Mouse (Mus musculus): Measurements from ENCODE around the gene Fbxl20. TPM values are rescaled to one million over a fixed set of nuclear protein-coding genes. Genes with fewer than 3 reads are reported as not detected.
"Not testable (repeated sequence)": the region's sequence is repeated elsewhere in the genome, so short reads cannot be mapped to it uniquely, and the experiment has no call there.

Gene Fbxl20
- polyA plus RNA-seq (2014; fragmentation: Nextera tagmentation; extraction: Ambion mirVana): 22.3 and 29.6 TPM in 2 replicates

DNA sequence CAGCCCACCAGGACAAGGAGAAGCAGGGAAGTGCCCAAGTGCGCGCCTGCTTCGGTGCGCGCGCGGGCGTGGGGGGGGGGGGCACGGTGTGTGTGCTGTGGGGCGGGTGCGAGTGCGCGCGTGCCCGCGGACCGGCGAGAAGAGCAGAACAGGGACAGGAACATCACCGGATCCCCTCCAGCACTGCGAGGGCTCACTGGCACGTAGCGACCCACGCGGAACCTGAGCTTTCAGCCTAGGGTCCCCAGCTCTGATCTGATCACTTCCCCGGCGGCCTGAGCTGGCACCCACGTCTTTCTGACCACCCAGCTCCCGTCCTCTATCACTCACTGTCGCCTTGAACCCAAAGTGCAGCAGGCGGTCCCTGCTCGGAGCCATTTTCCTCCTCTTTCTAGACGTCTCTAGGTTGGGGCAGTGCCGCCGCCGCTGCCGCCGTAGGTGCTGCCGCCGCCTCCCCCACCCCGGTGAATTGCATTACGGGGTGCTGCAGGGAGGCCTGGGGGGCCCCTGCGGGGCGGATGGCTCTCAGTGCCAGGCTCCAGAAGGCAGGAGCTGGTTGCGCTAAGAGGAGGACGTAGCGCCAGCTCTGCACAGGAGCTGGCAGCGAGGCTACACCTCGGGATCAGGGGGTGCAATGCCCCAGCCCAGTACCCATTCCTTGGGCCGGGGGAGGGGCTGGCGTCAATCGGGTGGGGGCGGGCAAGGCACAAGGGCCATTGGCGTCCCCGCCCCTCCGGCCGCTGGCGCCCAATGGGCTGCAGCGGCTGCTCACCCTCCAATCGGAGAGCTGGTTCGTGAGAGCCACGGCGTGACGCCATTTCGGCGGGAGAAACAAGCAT, at the start of gene Fbxl20:
Gene Fbxl20, minus strand, starts transcription at position 618 of the 839 bp plus-strand sequence.
- no peaks in the 10 kb centered on the region for H3K9me3 ChIP-seq (ENCODE audit: control insufficient read depth, low read length)
- ATAC-seq (ENCODE audit: low FRiP score): peak; percentile 91
- no peaks in the 10 kb centered on the region for H3K27me3 ChIP-seq (ENCODE audit: control insufficient read depth, insufficient read depth, low read length)
- peak within 1 kb of the TSS; percentile 95 for H3K27ac ChIP-seq (ENCODE audit: low read depth, low read length)
- under 1% methylated on average over 41 of the region's 65 CpGs for WGBS
- peak within 1 kb of the TSS; percentile 74 for H3K4me3 ChIP-seq (ENCODE audit: low read depth, low read length)
- no peaks in the 10 kb centered on the region for H3K36me3 ChIP-seq (ENCODE audit: control insufficient read depth, insufficient read depth, low read length)
- H3K4me2 ChIP-seq (replicated peaks; ENCODE audit: low read depth, low read length): peak within 1 kb of the TSS; percentile 94
- peak within 1 kb of the TSS; percentile 84 for H3K9ac ChIP-seq (ENCODE audit: low read depth, low read length)
- peak; percentile 94 for DNase-seq (ENCODE audit: low spot score)
- H3K4me1 ChIP-seq (replicated peaks; ENCODE audit: control insufficient read depth, insufficient read depth, low read length): no peaks in the 10 kb centered on the region; the same call in 1 of the 2 replicates

DNA sequence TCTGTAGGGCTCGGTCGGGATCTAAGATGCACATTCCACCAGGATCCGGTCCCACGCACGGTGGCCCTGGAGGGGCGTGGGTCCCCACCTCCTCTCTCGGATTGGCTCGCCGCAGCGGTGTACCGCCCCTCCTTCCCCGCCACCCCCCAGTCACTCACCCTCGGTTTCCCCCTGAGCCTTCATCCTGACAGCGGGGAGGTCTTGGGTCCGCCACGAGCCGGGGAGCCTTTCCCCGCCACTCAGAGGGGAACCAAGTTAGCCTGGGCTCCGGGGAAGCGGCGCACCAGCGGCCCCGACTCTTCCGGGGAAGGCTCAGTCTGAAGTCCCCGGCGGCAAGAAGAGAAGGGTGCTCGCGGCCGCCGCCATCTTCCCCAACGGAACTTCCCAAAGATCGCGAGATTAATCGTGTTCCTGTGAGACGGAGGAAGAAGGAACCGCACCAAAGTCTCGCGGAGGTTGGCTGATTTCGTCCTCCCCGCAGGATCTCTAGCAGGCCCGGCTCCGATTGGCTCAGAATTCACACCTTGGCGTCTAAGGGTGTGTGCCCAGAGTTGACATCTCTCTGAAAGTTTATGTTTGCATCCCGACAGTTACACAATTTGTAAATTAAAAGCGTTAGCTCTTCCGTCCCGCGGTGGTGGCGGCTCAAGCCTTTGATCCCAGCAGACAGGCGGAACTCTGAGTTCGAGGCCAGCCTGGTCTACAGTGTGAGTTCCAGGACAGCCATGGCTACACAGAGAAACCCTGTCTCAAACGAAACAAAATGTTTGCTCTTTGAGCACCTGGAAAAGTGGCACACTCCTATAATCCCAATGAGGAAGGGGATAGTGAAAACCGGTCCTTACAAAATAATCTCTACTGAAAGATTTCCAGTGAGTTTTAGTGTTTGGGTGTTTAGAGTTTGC, 43.0 kb upstream of the Fbxl20 start, which contains the start of gene Med1:
Gene Med1, minus strand, starts transcription at position 393 of the 905 bp plus-strand sequence.
- Histone ChIP-seq H3K9me3 (ENCODE audit: control insufficient read depth, low read length) (no peaks in the 10 kb centered on the region), H3K27me3 (ENCODE audit: control insufficient read depth, insufficient read depth, low read length) (no peaks in the 10 kb centered on the region), H3K36me3 (ENCODE audit: control insufficient read depth, insufficient read depth, low read length) (no peaks in the 10 kb centered on the region), H3K4me3 (ENCODE audit: low read depth, low read length) (peak within 1 kb of the TSS; percentile 87), H3K27ac (ENCODE audit: low read depth, low read length) (peak within 1 kb of the TSS; percentile 84), H3K9ac (ENCODE audit: low read depth, low read length) (peak within 1 kb of the TSS; percentile 90), H3K4me1 (replicated peaks; ENCODE audit: control insufficient read depth, insufficient read depth, low read length) (peaks cover 5% of the 10 kb centered on the region; the same call in 1 of the 2 replicates), H3K4me2 (replicated peaks; ENCODE audit: low read depth, low read length) (peak within 1 kb of the TSS; percentile 66)
- WGBS: under 1% methylated on average over 50 of the region's 53 CpGs
- ATAC-seq (ENCODE audit: low FRiP score) (peak; percentile 96), DNase-seq (ENCODE audit: low spot score) (peak; percentile 93)

DNA sequence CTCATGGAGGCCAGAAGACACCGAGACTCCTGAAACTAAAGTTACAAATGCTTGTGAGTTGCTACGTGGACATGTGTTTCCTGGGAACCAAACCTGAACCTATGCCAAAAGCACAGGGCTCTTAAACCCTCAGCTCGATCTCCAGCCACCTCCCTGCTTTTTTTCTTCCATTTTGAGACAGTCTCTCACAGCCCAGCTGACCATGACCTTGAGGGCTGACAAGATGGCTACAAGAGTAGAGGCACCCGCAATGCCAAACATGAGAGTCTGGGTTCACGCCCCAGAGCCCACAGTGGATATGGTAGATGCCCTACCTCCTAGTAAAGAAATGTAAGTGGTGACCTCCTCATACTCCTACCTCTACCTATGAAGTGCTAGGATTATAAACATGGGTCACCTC, 40.6 kb upstream of the Fbxl20 start:
- Histone ChIP-seq H3K4me1 (replicated peaks; ENCODE audit: control insufficient read depth, insufficient read depth, low read length) (peaks cover 5% of the 10 kb centered on the region; the same call in 1 of the 2 replicates), H3K27ac (ENCODE audit: low read depth, low read length) (no peak overlapping the region), H3K9me3 (ENCODE audit: control insufficient read depth, low read length) (no peaks in the 10 kb centered on the region), H3K4me3 (ENCODE audit: low read depth, low read length) (no peak overlapping the region), H3K9ac (ENCODE audit: low read depth, low read length) (no peak overlapping the region), H3K4me2 (replicated peaks; ENCODE audit: low read depth, low read length) (no peak overlapping the region), H3K36me3 (ENCODE audit: control insufficient read depth, insufficient read depth, low read length) (no peaks in the 10 kb centered on the region), H3K27me3 (ENCODE audit: control insufficient read depth, insufficient read depth, low read length) (no peaks in the 10 kb centered on the region)
- ATAC-seq (ENCODE audit: low FRiP score) (no peak), DNase-seq (ENCODE audit: low spot score) (no peak)
- 92% methylated on average over 5 of the region's 5 CpGs for WGBS

DNA sequence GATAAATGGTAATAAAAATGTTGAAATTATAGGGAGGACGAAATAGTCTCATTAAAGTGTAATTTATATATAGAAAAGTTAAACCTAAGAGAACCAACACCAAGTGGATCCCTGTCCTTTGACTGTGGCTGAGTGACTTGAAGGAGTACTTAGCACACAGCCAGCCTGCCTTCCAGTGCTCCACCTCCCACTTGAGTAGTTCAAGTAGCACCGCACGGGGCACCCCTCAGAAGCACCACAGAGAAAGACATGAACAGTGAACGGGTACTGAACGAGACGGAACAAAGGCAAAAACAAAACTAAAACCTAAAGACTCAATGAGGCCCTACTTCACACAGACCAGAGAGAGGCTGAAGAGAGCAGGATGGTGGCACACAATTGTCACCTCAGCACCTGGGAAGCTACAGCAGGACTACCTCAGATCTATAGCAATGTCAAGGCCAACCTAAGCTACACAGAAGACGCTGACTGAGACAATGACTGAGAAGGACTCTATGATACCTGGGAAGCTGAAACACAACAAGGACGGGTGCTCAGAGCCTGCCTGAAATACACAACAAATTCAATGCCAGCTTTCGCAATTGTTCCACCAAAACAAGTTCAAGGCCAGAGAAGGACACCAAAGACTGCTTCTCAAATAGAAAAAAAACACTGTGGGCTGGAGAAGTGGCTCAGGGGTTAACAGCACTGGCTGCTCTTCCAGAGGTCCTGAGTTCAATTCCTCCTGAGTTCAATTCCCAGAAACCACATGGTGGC, 37.6 kb upstream of the Fbxl20 start:
- peaks cover 5% of the 10 kb centered on the region; the same call in 1 of the 2 replicates for H3K4me1 ChIP-seq (replicated peaks; ENCODE audit: control insufficient read depth, insufficient read depth, low read length)
- no peaks in the 10 kb centered on the region for H3K9me3 ChIP-seq (ENCODE audit: control insufficient read depth, low read length)
- H3K4me2 ChIP-seq (replicated peaks; ENCODE audit: low read depth, low read length): no peak overlapping the region
- ATAC-seq (ENCODE audit: low FRiP score) (no peak), DNase-seq (ENCODE audit: low spot score) (no peak)
- WGBS: 96% methylated on average over 9 of the region's 9 CpGs
- H3K9ac ChIP-seq (ENCODE audit: low read depth, low read length): no peak overlapping the region
- no peak overlapping the region for H3K4me3 ChIP-seq (ENCODE audit: low read depth, low read length)
- peaks cover 12% of the 10 kb centered on the region for H3K36me3 ChIP-seq (ENCODE audit: control insufficient read depth, insufficient read depth, low read length)
- no peak overlapping the region for H3K27ac ChIP-seq (ENCODE audit: low read depth, low read length)
- no peaks in the 10 kb centered on the region for H3K27me3 ChIP-seq (ENCODE audit: control insufficient read depth, insufficient read depth, low read length)

DNA sequence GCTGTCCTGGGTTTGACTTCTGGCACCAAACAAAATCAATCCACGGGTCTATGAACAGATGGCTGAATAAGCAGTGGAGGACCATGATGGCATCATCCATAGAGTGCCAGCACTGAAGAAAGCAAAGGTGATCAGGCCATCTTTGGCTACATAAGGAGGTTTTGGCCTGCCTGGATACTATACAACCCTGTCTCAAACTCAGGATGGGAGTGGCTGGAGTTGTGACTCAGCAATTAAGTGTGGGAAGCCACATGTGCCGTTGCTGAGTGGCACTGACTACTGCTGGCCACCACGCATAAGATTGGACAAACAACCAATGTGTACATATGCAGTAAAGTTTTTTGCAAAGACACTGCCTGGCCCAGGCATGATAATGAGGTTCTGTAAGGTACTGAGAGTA, 31.9 kb upstream of the Fbxl20 start:
- not testable (repeated sequence) for H3K9me3 ChIP-seq (ENCODE audit: control insufficient read depth, low read length); H3K4me2 ChIP-seq (replicated peaks; ENCODE audit: low read depth, low read length); H3K27ac ChIP-seq (ENCODE audit: low read depth, low read length); H3K4me3 ChIP-seq (ENCODE audit: low read depth, low read length); H3K9ac ChIP-seq (ENCODE audit: low read depth, low read length); H3K4me1 ChIP-seq (replicated peaks; ENCODE audit: control insufficient read depth, insufficient read depth, low read length); H3K27me3 ChIP-seq (ENCODE audit: control insufficient read depth, insufficient read depth, low read length); DNase-seq (ENCODE audit: low spot score); ATAC-seq (ENCODE audit: low FRiP score)
- 98% methylated on average over 3 of the region's 3 CpGs for WGBS
- H3K36me3 ChIP-seq (ENCODE audit: control insufficient read depth, insufficient read depth, low read length): peaks cover 19% of the 10 kb centered on the region

DNA sequence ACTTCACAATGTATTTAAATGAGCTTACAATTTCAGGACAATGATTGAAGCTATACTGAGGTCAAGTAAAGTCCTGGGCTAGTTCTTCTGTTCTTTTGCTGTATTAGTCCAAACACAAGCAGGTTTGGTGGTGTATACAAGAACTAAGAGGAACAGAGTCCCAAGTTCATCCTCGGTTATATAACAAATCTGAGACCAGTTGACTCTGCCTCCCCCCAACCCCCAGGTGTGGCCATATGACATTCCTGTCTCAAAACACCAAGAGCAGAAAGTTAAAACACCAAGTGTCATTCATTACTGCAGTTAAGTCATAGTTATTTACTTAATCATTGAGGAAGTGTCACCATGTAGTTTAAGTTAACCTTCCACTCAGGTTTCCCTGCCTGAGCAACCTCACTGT, 18.2 kb upstream of the Fbxl20 start:
- 93% methylated on average over 1 of the region's 1 CpGs for WGBS
- no peak overlapping the region for H3K4me3 ChIP-seq (ENCODE audit: low read depth, low read length)
- ATAC-seq (ENCODE audit: low FRiP score) (no peak), DNase-seq (ENCODE audit: low spot score) (no peak)
- no peaks in the 10 kb centered on the region for H3K27me3 ChIP-seq (ENCODE audit: control insufficient read depth, insufficient read depth, low read length)
- no peaks in the 10 kb centered on the region for H3K9me3 ChIP-seq (ENCODE audit: control insufficient read depth, low read length)
- H3K27ac ChIP-seq (ENCODE audit: low read depth, low read length): no peak overlapping the region
- peaks cover 12% of the 10 kb centered on the region; the same call in 1 of the 2 replicates for H3K36me3 ChIP-seq (ENCODE audit: control insufficient read depth, insufficient read depth, low read length)
- H3K9ac ChIP-seq (ENCODE audit: low read depth, low read length): no peak overlapping the region
- H3K4me2 ChIP-seq (replicated peaks; ENCODE audit: low read depth, low read length): no peak overlapping the region
- no peaks in the 10 kb centered on the region for H3K4me1 ChIP-seq (replicated peaks; ENCODE audit: control insufficient read depth, insufficient read depth, low read length)

DNA sequence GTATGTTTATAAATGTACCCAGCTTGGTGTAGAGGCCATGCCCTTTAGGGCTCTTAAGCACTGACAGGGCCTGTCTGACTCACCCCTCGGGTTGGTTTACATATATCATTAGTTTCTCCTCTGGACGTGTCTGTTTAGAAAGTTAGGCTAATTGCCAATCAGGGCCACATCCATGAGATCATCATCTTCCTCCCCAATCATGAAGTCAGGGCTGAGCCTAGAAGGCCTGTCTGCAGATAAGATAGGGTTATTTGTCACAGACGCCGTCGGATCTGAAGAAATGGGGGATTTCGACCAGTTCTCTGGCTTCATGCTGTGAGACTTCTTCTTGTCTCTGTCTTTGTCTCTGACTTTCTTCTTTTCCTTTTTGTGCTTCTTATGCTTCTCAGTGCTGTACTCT, 4.9 kb upstream of the Fbxl20 start:
- DNase-seq (ENCODE audit: low spot score) (no peak), ATAC-seq (ENCODE audit: low FRiP score) (no peak)
- no peak overlapping the region for H3K27ac ChIP-seq (ENCODE audit: low read depth, low read length)
- H3K4me3 ChIP-seq (ENCODE audit: low read depth, low read length): no peak overlapping the region
- H3K4me2 ChIP-seq (replicated peaks; ENCODE audit: low read depth, low read length): no peak overlapping the region
- no peaks in the 10 kb centered on the region for H3K9me3 ChIP-seq (ENCODE audit: control insufficient read depth, low read length)
- H3K4me1 ChIP-seq (replicated peaks; ENCODE audit: control insufficient read depth, insufficient read depth, low read length): no peaks in the 10 kb centered on the region
- H3K27me3 ChIP-seq (ENCODE audit: control insufficient read depth, insufficient read depth, low read length): no peaks in the 10 kb centered on the region
- H3K9ac ChIP-seq (ENCODE audit: low read depth, low read length): no peak overlapping the region
- H3K36me3 ChIP-seq (ENCODE audit: control insufficient read depth, insufficient read depth, low read length): peaks cover 10% of the 10 kb centered on the region; the same call in 1 of the 2 replicates
- WGBS: 91% methylated on average over 6 of the region's 6 CpGs

DNA sequence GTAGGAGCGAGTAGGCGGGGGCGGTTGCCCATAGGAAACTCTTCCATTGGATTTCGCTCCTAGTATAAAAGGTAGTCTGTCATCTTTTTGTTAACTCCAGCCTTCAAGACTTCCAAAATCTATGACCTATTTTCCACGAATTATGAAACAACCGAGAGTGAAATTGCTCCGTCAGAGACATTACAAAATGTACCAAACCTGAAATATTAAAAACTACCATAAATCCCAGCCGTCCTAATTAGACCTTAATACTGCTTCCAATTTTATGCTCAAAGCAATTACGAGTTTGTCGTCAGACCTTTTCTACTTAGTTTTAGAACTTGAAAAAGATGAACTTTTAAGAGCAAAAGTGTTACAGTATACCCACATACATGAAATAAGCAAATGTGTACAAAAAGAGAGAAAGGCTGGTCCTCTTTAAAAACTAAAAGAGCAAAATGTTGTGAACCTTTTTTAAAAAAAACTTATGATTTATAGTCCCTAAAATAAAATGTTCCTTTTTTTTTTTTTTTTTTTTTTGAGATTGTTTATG, 488 bp upstream of the Fbxl20 start:
- H3K4me1 ChIP-seq (replicated peaks; ENCODE audit: control insufficient read depth, insufficient read depth, low read length): no peaks in the 10 kb centered on the region; the same call in 1 of the 2 replicates
- no peak overlapping the region for H3K27ac ChIP-seq (ENCODE audit: low read depth, low read length)
- 11% methylated on average over 10 of the region's 10 CpGs for WGBS
- DNase-seq (ENCODE audit: low spot score) (no peak), ATAC-seq (ENCODE audit: low FRiP score) (no peak)
- H3K9me3 ChIP-seq (ENCODE audit: control insufficient read depth, low read length): no peaks in the 10 kb centered on the region
- no peaks in the 10 kb centered on the region for H3K27me3 ChIP-seq (ENCODE audit: control insufficient read depth, insufficient read depth, low read length)
- no peak overlapping the region for H3K9ac ChIP-seq (ENCODE audit: low read depth, low read length)
- H3K4me3 ChIP-seq (ENCODE audit: low read depth, low read length): peak overlapping the region; percentile 74; the same call in 1 of the 2 replicates
- no peaks in the 10 kb centered on the region for H3K36me3 ChIP-seq (ENCODE audit: control insufficient read depth, insufficient read depth, low read length)
- no peak overlapping the region for H3K4me2 ChIP-seq (replicated peaks; ENCODE audit: low read depth, low read length)

Data from hindbrain, embryonic 11.5 days (tissue).